8 mouse cellular contexts compared by ENCODE assay signal in the genomic region with DNA sequence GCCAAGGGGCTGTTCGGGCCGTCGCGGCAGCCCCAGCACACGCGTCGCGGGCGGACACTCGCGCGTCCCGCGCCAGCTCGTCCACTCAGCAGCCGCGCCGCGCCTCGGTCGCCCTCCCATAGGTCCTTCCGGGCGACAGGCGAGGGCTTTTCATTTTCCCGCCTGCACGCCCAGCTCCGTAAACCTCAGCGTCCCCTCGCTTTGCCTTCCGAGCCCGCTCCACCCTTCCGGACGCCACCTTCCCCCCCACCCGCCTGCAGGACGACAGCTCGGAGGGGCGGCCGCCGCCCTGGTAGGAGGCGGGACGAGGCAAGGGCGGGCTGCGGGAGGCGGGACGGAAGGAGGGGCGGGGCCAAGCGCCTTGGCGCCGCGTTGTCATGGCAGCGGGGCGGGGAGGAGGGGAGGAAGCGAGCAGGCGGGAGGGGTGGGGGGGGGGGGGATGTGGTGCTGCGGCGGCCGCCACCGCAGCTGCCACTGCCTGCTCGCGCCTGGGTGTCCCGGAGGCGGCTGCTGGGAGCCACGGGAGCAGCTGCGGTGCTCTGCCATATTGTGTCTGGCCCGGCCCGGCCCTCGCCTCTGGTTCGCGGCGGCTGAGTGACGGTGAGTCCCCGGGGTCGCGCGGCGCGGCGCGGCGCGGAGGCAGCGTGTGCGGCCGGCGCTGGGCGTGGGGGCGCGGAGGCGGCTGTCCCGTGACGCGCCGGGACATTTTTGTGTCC. TPM values are rescaled to one million over a fixed set of nuclear protein-coding genes. Genes with fewer than 3 reads are reported as not detected.
DNase-seq lines count a peak whose midpoint lies in the region; ATAC-seq and TF ChIP-seq lines count a peak whose summit lies in the region.

Foxn2 (plus strand) TSS at position 427 of the 716 bp plus-strand sequence.

- peak within 1 kb of the TSS; percentile 95 for H3K9ac ChIP-seq in heart, embryonic 12.5 days
- peak within 1 kb of the TSS; percentile 92 for H3K9ac ChIP-seq in kidney, postnatal 0 days (ENCODE audit: low read depth, low read length)
- H3K9ac ChIP-seq in liver, embryonic 11.5 days (ENCODE audit: low read depth, low read length): peak within 1 kb of the TSS; percentile 96
- peak within 1 kb of the TSS; percentile 96 for H3K9ac ChIP-seq in stomach, embryonic 14.5 days (replicated peaks; ENCODE audit: low read depth, low read length)

- H3K4me1 ChIP-seq in heart, embryonic 12.5 days (replicated peaks): peaks cover 13% of the 10 kb centered on the region; the same call in 1 of the 2 replicates
- H3K4me1 ChIP-seq in kidney, postnatal 0 days (replicated peaks; ENCODE audit: insufficient read depth, low read length): no peaks in the 10 kb centered on the region
- H3K4me1 ChIP-seq in liver, embryonic 11.5 days (replicated peaks; ENCODE audit: control insufficient read depth, insufficient read depth, low read length): peaks cover 23% of the 10 kb centered on the region
- H3K4me1 ChIP-seq in stomach, embryonic 14.5 days (ENCODE audit: control insufficient read depth, insufficient read depth, low read length): no peaks in the 10 kb centered on the region

- H3K9me3 ChIP-seq in heart, embryonic 12.5 days (replicated peaks): no peaks in the 10 kb centered on the region
- H3K9me3 ChIP-seq in kidney, postnatal 0 days (replicated peaks; ENCODE audit: low read length): no peaks in the 10 kb centered on the region
- H3K9me3 ChIP-seq in liver, embryonic 11.5 days (ENCODE audit: control insufficient read depth, low read length): peaks cover 2% of the 10 kb centered on the region; the same call in 1 of the 2 replicates
- H3K9me3 ChIP-seq in stomach, embryonic 14.5 days (ENCODE audit: control insufficient read depth, low read depth, low read length): no peaks in the 10 kb centered on the region

- H3K4me3 ChIP-seq in heart, embryonic 12.5 days: peak within 1 kb of the TSS; percentile 96
- peak within 1 kb of the TSS; percentile 96 for H3K4me3 ChIP-seq in kidney, postnatal 0 days (replicated peaks; ENCODE audit: low read depth, low read length)
- H3K4me3 ChIP-seq in liver, embryonic 11.5 days (ENCODE audit: low read depth, low read length): peak within 1 kb of the TSS; percentile 92
- peak within 1 kb of the TSS; percentile 89 for H3K4me3 ChIP-seq in stomach, embryonic 14.5 days (ENCODE audit: low read depth, low read length)

- peak within 1 kb of the TSS; percentile 72 for H3K4me2 ChIP-seq in heart, embryonic 12.5 days
- peak within 1 kb of the TSS; percentile 81 for H3K4me2 ChIP-seq in kidney, postnatal 0 days (ENCODE audit: low read length)
- peak within 1 kb of the TSS; percentile 83 for H3K4me2 ChIP-seq in liver, embryonic 11.5 days
- H3K4me2 ChIP-seq in stomach, embryonic 14.5 days (replicated peaks; ENCODE audit: low read depth, low read length): peak within 1 kb of the TSS; percentile 45

- TF ChIP-seq CTCF in kidney, postnatal 0 days (IDR thresholded peaks at IDR 0.05; ENCODE audit: low read depth): no peak; the same call in 1 of the 2 replicates

- peak; percentile 96 to 97 for DNase-seq in B cell, adult 2 months
- DNase-seq in brain, adult 2 months (ENCODE audit: low read depth, low spot score): peak; percentile 97
- DNase-seq in kidney, postnatal 0 days (ENCODE audit: low spot score): peak; percentile 96
- peak; percentile 97 for DNase-seq in liver, embryonic 11.5 days (ENCODE audit: low spot score)
- DNase-seq in naive thymus-derived CD4-positive, alpha-beta T cell, adult 2 months (ENCODE audit: low read depth): peak; percentile 97

- no peaks in the 10 kb centered on the region for H3K27me3 ChIP-seq in heart, embryonic 12.5 days (replicated peaks)
- H3K27me3 ChIP-seq in kidney, postnatal 0 days (ENCODE audit: insufficient read depth, low read length): no peaks in the 10 kb centered on the region
- no peaks in the 10 kb centered on the region for H3K27me3 ChIP-seq in liver, embryonic 11.5 days (replicated peaks; ENCODE audit: control insufficient read depth, insufficient read depth, low read length)
- H3K27me3 ChIP-seq in stomach, embryonic 14.5 days (ENCODE audit: control insufficient read depth, insufficient read depth, low read length): no peaks in the 10 kb centered on the region

- under 1% methylated on average over 82 of the region's 93 CpGs for WGBS in heart, embryonic 12.5 days
- under 1% methylated on average over 76 of the region's 93 CpGs for WGBS in kidney, postnatal 0 days
- WGBS in liver, embryonic 11.5 days: under 1% methylated on average over 79 of the region's 93 CpGs
- under 1% methylated on average over 53 of the region's 93 CpGs for WGBS in stomach, embryonic 14.5 days

- H3K27ac ChIP-seq in heart, embryonic 12.5 days (ENCODE audit: poor library complexity, severe bottlenecking): peak within 1 kb of the TSS; percentile 90
- peak within 1 kb of the TSS; percentile 89 for H3K27ac ChIP-seq in kidney, postnatal 0 days
- peak within 1 kb of the TSS; percentile 93 for H3K27ac ChIP-seq in liver, embryonic 11.5 days (ENCODE audit: low read depth, low read length)
- H3K27ac ChIP-seq in stomach, embryonic 14.5 days (ENCODE audit: low read length): peak within 1 kb of the TSS; percentile 90

- ATAC-seq in erythroblast, adult 5-6 weeks (replicated peaks; ENCODE audit: low FRiP score, poor library complexity, severe bottlenecking): peak; percentile 95
- peak; percentile 96 for ATAC-seq in heart, embryonic 12.5 days (ENCODE audit: insufficient number of reproducible peaks, low FRiP score)
- peak; percentile 87 for ATAC-seq in kidney, postnatal 0 days (replicated peaks; ENCODE audit: low FRiP score, low read depth)
- peak; percentile 90 for ATAC-seq in liver, embryonic 11.5 days (replicated peaks; ENCODE audit: low FRiP score)
- peak; percentile 91 for ATAC-seq in stomach, embryonic 14.5 days (ENCODE audit: insufficient number of reproducible peaks, insufficient read depth, low FRiP score, low read depth)

- H3K36me3 ChIP-seq in heart, embryonic 12.5 days: no peaks in the 10 kb centered on the region
- H3K36me3 ChIP-seq in kidney, postnatal 0 days (ENCODE audit: insufficient read depth, low read length): no peaks in the 10 kb centered on the region
- H3K36me3 ChIP-seq in liver, embryonic 11.5 days (ENCODE audit: control insufficient read depth, insufficient read depth, low read length): no peaks in the 10 kb centered on the region
- H3K36me3 ChIP-seq in stomach, embryonic 14.5 days (ENCODE audit: control insufficient read depth, insufficient read depth, low read length): no peaks in the 10 kb centered on the region

RNA-seq across cellular contexts. Expression of gene Foxn2, which starts in this region (rescaled TPM):
- 16.3 and 17.3 TPM in 2 replicates for total RNA-seq in erythroblast, adult 5-6 weeks (2015; ENCODE audit: low replicate concordance)
- total RNA-seq in erythroblast, adult 5-6 weeks (2017; ENCODE audit: low replicate concordance): 13.4 and 21.0 TPM in 2 replicates
- polyA plus RNA-seq in heart, embryonic 12.5 days (2016; fragmentation: Nextera tagmentation; extraction: Ambion mirVana): 12.2 and 12.4 TPM in 2 replicates
- 9.8 and 9.9 TPM in 2 replicates for polyA plus RNA-seq in kidney, postnatal 0 days (2015; fragmentation: Nextera tagmentation; extraction: Ambion mirVana)
- polyA plus RNA-seq in liver, embryonic 11.5 days (2014; fragmentation: Nextera tagmentation; extraction: Ambion mirVana): 15.0 and 15.3 TPM in 2 replicates
- 14.7 and 15.7 TPM in 2 replicates for polyA plus RNA-seq in stomach, embryonic 14.5 days (2014; fragmentation: Nextera tagmentation; extraction: Ambion mirVana)

Comparison
In these comparisons a context has a peak if more than half of its experiments do, and no peak if none do; other contexts are left out.
1. Peak in every context shown above with its lines: DNase-seq, ATAC-seq, H3K4me3 ChIP-seq and H3K27ac ChIP-seq.